Mouse (Mus musculus): ENCODE results near the gene Ttc34.

Gene Ttc34

DNA sequence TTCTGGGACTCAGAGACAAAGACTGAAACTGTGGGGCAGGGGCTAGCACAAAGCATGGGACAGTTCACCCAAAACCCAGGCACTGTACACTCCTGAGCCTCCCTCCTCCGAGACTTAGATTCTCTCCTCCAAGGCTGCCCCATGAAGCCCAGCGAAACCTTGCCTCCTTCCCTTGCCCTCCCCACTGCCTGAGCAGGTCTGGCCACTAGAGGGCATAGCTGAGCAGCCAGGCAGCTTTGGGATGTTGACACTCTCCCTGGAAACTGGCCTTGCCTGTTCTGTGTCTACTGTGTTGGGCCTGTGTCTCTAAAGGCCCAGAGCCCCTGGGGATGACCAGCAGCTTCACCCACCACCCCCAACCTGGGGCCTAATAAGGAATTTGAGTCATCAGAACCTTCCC is at the start of gene Ttc34:
TSS of gene Ttc34 (plus strand) at position 290 of the 400 bp plus-strand sequence.
- DNase-seq (ENCODE audit: low spot score): peak; percentile 81

- peak; percentile 7 for DNase-seq (ENCODE audit: low spot score)
Measured at GRCm38 (mm10) chr4:154787960-154788702, 49.1 kb upstream of the Ttc34 start.

DNA sequence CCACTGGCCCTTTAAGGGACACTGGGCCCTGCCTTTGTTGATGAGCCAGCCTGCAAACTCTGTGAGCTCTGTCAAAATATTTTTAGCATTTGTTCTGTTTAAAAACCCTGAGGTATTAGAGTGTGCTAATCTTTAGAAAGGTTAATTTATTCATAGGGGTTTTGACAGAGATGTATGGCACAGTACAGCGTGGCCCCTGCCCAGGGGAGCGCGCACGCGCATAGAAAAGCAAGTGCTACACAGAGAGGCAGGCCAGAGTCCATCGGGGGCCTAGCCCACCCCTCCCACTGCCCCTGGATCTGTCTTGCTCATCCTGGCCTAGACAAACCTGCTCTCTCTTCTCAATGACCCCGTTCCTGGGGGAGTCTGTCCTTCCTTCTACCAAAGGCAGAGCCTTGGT is 45.4 kb upstream of the Ttc34 start:
- DNase-seq (ENCODE audit: low spot score): no peak

DNA sequence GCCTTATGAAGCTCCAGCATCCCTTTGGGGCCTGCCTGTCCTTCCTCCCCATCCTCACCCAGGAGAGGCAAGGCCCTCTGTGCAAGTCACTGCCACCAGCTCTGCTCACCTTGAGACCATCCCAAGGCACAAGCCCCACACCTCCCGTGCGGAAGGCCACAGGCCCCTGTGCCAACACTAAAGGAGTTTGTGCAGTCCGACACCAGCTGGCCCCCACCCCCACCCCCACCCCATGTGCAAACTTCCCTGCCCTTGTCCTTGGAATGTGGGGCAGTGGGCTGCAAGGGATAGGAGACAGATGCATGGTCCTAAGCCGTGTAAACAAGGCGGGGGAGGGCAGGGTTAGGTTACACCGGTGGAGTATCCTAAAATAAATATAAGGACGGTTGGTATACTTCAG is 43.8 kb upstream of the Ttc34 start:
- DNase-seq (ENCODE audit: low spot score): no peak

GRCm38 (mm10) chr4:154797834-154798233 is 39.4 kb upstream of the Ttc34 start:
- peak; percentile 56 for DNase-seq (ENCODE audit: low spot score)

- DNase-seq (ENCODE audit: low spot score): no peak
Measured at GRCm38 (mm10) chr4:154800543-154800942, 36.7 kb upstream of the Ttc34 start.

DNA sequence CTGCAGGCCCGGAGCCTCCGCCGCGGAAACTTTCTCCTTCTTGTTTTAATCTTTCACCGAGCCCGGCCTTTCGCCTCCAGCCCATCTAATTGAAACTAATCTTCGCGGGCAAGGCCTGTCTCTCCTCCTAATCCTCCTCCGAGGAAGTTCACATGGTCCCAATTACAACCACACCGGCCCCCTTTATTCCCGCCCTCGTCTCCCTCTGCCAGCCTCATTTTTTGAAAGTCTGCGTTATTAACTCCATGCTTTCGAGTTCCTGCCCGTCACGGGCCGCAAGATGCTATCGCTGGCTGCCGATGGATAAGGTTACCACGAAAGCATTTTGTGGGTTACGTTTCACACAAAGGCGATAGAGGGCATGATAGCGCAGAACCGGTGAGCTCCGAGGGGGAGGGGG is 35.0 kb upstream of the Ttc34 start:
- no peak for DNase-seq (ENCODE audit: low spot score)

- DNase-seq (ENCODE audit: low spot score): peak; percentile 36
Measured at GRCm38 (mm10) chr4:154825662-154826061, 11.6 kb upstream of the Ttc34 start.

DNA sequence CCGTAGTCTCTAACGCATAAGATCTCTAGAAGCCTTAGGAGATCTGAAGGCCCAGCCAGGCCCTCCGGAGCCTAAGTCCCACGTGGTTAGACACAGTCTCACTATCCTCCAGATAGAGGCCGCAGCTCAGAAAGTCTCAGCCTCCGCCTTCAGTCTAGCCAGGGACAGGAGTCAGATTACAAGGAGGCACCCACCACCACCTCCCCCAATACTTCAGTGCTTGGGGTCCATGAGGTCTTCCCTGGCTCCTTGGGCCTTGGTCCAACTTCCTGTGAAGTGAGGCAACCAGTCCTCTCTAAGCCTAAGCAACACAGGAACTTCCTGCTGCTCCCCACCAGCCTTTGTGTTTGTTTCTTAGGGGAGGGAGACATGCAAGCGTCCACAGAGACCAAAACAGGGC is 11.0 kb upstream of the Ttc34 start:
- DNase-seq (ENCODE audit: low spot score): no peak

DNA sequence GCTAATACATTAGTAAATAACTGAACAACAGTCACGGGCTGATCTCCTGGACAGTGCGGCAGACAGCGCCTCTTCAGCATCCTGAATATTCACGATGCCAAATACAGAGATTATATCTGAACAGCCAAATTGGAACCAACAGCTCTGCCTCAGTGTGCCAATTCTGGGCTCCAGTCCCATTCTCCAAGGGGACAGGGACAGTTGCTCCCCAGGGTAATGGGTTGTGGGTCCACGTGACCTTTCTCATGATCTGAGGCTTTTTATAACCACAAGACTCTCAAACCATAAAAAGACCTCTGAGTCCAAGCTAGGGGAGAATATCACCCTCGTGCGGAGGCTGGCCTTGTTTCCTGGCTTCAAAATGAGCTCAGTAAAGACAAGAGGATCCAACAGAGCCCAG is 10.1 kb upstream of the Ttc34 start:
- no peak for DNase-seq (ENCODE audit: low spot score)

DNA sequence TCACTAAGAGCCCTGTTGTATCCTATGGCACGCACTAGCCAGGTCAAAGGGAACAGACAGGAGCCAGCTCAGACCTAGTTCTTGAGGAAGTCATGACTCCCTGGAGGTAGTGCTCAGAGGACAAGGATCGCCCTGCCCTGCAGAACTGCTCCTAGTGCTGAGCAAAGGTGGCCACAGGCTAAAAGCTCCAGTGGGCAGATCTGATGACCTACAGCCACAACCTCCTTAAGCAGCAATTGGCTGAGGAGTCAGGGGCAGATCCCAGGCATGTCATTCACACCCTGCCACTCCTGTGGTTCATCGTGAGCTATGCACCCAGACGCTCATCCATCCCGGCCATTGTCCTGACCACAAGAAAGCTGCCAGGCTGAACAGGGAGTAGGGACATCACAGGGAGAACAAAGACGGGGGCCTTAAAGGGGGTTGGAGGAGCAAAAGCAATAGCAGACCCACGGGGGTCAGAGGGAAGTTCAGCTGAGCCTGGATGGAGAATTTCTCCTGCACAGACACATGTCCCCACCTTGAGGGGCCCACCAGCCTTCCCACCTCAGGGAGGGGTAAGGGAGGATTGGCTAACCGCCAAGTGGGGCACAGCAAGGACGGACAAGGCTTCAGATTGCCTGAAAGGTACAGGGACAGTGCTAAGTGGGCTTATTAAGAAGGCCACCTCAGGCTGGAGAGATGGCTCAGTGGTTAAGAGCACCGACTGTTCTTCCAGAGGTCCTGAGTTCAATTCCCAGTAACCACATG is 9.2 kb upstream of the Ttc34 start:
- no peak for DNase-seq (ENCODE audit: low spot score)

DNA sequence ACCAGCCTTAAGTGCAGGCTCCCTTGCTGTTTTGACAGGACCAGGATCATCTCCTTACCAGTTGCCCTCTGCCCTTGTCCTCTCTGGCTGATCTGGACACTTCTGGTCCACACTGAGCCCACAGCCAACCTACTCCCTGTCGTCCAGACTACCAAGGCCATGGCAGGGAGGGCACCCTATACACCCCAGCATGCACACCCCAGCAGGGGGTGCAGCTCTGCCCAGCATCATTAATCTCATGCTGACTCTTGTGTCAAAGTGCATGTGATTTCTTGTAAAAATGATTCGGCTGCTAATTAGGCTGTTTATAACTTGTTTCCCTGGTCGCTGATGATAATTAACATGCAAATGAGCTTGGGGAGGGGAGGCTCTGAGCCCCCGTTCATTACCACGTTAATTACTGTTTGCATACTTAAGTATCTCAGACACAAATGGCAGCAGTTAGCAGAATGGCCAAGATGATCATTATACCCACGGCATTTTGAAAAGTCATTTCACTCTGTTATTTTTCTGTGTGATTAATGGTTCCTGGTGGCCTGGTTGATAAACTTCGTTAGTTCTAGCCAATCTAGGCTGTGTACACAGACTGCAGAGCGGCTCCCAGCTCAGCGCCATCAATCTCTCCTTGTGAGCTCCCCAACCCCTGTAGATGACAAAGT is 5.2 kb upstream of the Ttc34 start:
- no peak for DNase-seq (ENCODE audit: low spot score)

- DNase-seq (ENCODE audit: low spot score): no peak
Measured at GRCm38 (mm10) chr4:154836183-154836915, 910 bp upstream of the Ttc34 start.

GRCm38 (mm10) chr4:154838741-154839140 is 1.5 kb downstream of the Ttc34 start:
- no peak for DNase-seq (ENCODE audit: low spot score)

DNA sequence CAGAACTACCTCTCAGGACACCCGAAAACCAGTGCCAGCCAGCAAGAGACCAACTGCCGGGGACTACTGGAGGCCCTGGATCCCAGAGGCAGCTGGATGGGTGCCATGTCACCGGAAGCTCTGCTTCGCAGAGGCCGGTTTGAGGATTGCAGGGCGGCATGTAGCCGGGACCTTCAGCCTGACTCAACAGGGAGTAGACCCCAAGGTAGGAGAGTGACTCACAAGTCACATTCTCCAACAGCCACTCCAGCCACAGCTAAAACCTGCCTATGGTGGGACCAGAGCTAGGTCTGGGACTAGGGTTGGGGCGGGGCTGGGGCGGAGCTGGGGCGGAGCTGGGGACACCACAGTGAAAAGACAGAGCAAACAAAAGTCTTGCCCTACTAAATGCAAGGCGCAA is 2.1 kb downstream of the Ttc34 start:
- DNase-seq (ENCODE audit: low spot score): no peak

GRCm38 (mm10) chr4:154852696-154853095 is 15.4 kb downstream of the Ttc34 start:
- DNase-seq (ENCODE audit: low spot score): no peak

GRCm38 (mm10) chr4:154853881-154854280 is 16.6 kb downstream of the Ttc34 start:
- no peak for DNase-seq (ENCODE audit: low spot score)

DNA sequence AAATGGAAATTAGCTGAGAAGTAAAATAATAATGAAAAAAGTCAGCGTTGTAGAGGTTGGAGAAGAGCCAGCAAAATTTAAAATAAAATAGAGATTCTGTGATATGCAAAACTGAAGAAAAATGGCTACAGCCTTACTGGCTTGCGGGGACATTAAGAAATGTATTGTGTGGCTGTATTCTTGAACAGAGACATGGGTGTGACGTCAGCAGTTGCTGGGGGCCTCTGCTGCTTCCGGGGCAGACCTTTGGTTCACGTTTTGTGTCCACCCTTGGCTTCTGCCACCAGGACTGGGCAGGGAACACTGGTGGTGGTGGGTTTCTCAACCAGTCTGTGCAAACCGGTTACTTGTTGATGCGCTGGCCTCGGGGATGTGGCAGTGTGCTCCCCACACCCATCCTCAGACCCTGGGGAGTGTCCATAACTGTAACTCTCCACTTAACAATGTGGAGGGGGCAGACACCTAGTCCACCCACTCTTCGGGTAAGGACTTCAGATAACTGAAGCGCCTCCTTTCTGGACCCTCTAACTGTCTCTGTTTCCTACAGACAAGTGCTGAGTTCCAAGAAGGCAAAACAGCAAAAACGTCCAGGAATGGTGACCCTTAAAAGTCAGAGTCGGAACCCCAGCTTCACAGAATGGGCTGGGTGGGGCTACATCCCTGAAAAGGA is 17.6 kb downstream of the Ttc34 start:
- DNase-seq (ENCODE audit: low spot score): no peak

DNA sequence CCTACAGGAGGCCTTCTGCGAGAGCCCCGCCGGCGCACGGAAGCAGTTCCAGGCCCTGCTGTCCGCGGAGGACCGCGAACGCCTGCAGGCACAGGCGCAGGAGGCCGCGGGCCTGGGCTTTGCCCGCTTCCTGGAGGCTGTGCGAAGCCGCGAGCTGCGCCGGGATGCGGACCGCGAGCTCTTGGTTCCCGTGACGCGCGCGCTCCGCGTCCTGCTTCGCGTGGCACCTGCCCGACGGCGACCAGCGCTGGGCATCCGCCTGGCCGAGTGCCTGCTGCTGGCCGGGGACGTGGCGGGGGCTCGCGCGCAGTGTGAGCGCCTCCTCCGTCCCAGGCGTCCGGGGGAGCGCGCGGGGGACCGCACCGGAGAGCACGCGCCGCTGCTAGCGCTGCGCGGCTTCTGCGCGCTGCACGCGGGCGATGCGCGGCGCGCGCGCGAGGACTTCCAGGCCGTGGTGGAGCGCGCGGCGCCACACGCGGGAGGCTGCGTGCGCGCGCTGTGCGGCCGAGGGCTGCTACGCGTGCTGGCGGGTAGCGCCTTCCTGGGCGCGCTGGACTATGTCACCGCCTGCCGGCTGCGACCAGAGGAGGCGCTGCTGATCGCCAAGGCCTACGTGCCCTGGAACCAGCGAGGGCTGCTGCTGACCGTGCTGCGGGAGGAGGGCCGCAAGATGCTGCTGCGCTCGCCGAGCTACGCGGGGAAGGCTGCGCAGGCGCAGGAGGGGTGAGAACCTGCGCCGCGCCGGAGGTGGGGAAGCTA is 18.6 kb downstream of the Ttc34 start:
- peak; percentile 81 for DNase-seq (ENCODE audit: low spot score)

GRCm38 (mm10) chr4:154856480-154856837 is 19.2 kb downstream of the Ttc34 start:
- DNase-seq (ENCODE audit: low spot score): no peak

GRCm38 (mm10) chr4:154856882-154857281 is 19.6 kb downstream of the Ttc34 start:
- DNase-seq (ENCODE audit: low spot score): no peak

Data from urinary bladder, postnatal 14 days (tissue).